Mouse (Mus musculus) megakaryocyte-erythroid progenitor cell, adult 5-6 weeks (primary cell): ENCODE data around the gene Zfp984. TPM values are rescaled to one million over a fixed set of nuclear protein-coding genes. Genes with fewer than 3 reads are reported as not detected.
"Not testable (repeated sequence)": the region's sequence is repeated elsewhere in the genome, so short reads cannot be mapped to it uniquely, and the experiment has no call there.

Source experiments
- ATAC-seq: replicated peaks from 2 replicates; pipeline ENCODE4 v1.8.0; 2016; ENCODE audit warnings: mild to moderate bottlenecking, inconsistent platforms; ENCODE audit not compliant: severe bottlenecking, poor library complexity, low FRiP score, low TSS enrichment
- total RNA-seq, 2 experiments: library from RNA; stranded (forward) in 1 of 2; stranded (reverse) in 1 of 2; fragments of 200-1000, 215-1000 nt in 1 of 2; fragments of >200 nt in 1 of 2; fragmentation: Nextera tagmentation in 1 of 2; gene quantifications; 2 replicates each; pipeline ENCODE4 v1.2.3; 2014 to 2017

Zfp984 gene
- total RNA-seq (2014; fragmentation: Nextera tagmentation) (40.3 and 44.9 TPM in 2 replicates), total RNA-seq (2017) (47.6 and 71.4 TPM in 2 replicates)

GRCm38 (mm10) chr4:147809292-147809965 is at the start of gene Zfp984:
Zfp984 (minus strand) TSS chr4:147809788.
- peak; percentile 77 for ATAC-seq

GRCm38 (mm10) chr4:147850776-147851175 is 41.2 kb upstream of the Zfp984 start:
- no peak for ATAC-seq

GRCm38 (mm10) chr4:147848584-147848991 is 39.0 kb upstream of the Zfp984 start:
- ATAC-seq = peak; percentile 63

- peak; percentile 90 for ATAC-seq
Measured at GRCm38 (mm10) chr4:147847614-147848583, 38.3 kb upstream of the Zfp984 start, which contains the start of gene Zfp933. Zfp933 (minus strand) TSS chr4:147848366.

GRCm38 (mm10) chr4:147842871-147843270 is 33.3 kb upstream of the Zfp984 start:
- no peak for ATAC-seq

GRCm38 (mm10) chr4:147839282-147839681 is 29.7 kb upstream of the Zfp984 start:
- not testable (repeated sequence) for ATAC-seq

- ATAC-seq = no peak
Measured at GRCm38 (mm10) chr4:147824389-147824788, 14.8 kb upstream of the Zfp984 start.

GRCm38 (mm10) chr4:147821414-147821813 is 11.8 kb upstream of the Zfp984 start:
- not testable (repeated sequence) for ATAC-seq

- ATAC-seq = not testable (repeated sequence)
Measured at GRCm38 (mm10) chr4:147819659-147820058, 10.1 kb upstream of the Zfp984 start.

- peak; percentile 79 for ATAC-seq
Measured at GRCm38 (mm10) chr4:147814592-147815167, 5.1 kb upstream of the Zfp984 start.

- no peak for ATAC-seq
Measured at GRCm38 (mm10) chr4:147813249-147813765, 3.7 kb upstream of the Zfp984 start.

- ATAC-seq = not testable (repeated sequence)
Measured at GRCm38 (mm10) chr4:147809966-147810304, 347 bp upstream of the Zfp984 start.

- not testable (repeated sequence) for ATAC-seq
Measured at GRCm38 (mm10) chr4:147808483-147808882, 1.1 kb downstream of the Zfp984 start.

GRCm38 (mm10) chr4:147795308-147795707 is 14.3 kb downstream of the Zfp984 start:
- not testable (repeated sequence) for ATAC-seq

GRCm38 (mm10) chr4:147794026-147794665 is 15.4 kb downstream of the Zfp984 start:
- not testable (repeated sequence) for ATAC-seq

GRCm38 (mm10) chr4:147793390-147793916 is 16.1 kb downstream of the Zfp984 start:
- ATAC-seq = not testable (repeated sequence)

- not testable (repeated sequence) for ATAC-seq
Measured at GRCm38 (mm10) chr4:147791729-147792128, 17.9 kb downstream of the Zfp984 start.

GRCm38 (mm10) chr4:147746255-147746654 is 63.3 kb downstream of the Zfp984 start:
- ATAC-seq = not testable (repeated sequence)
